Comparison of ENCODE assay signal across 9 mouse cellular contexts in the genomic region with DNA sequence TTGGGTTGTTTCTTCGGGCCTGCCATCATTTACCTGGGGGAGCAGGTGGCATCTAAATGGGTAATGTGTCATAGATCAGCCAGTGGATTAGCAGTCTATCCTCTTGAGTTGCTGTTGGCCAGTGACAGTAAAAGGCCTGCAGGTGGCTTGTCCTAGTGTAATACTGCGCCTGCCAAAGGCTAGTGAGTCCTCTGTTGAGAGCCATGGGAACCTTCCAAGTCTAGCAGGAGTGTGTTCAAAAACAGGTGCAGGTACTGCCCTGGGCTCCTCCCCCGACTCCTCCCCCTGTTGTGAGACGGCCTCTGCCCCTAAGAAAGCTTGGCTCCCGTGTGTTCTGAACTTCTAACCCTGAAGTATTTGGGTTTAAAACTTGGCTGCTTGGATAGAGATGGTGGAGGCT. TPM values are rescaled to one million over a fixed set of nuclear protein-coding genes. Genes with fewer than 3 reads are reported as not detected.
DNase-seq lines count a peak whose midpoint lies in the region; ATAC-seq lines count a peak whose summit lies in the region.
"Had no signal": no experiment of that assay in that cellular context is flagged by ENCODE, and none has a peak within 500 bp of the region (broad histone marks: within the 10 kb centered on the region; RNA-seq: fewer than 3 reads in every experiment).

No protein-coding gene starts in this region.

- peak overlapping the region; percentile 84; the same call in 1 of the 2 replicates for H3K9ac ChIP-seq in heart, embryonic 12.5 days
- peak overlapping the region; percentile 78 for H3K9ac ChIP-seq in intestine, embryonic 15.5 days
- 0 out of 2 replicates have a peak overlapping the region, but pooled peaks have one; percentile 23 for H3K9ac ChIP-seq in lung, embryonic 16.5 days (ENCODE audit: low read length)

- peak overlapping the region; percentile 68 for H3K4me3 ChIP-seq in heart, embryonic 12.5 days
- H3K4me3 ChIP-seq in embryonic facial prominence, embryonic 10.5 days: peak overlapping the region; percentile 90
- H3K4me3 ChIP-seq in intestine, embryonic 15.5 days (replicated peaks): peak overlapping the region; percentile 82
- peak overlapping the region; percentile 88 for H3K4me3 ChIP-seq in lung, embryonic 16.5 days (ENCODE audit: low read length)

- 0 out of 2 replicates have a peak, but pooled peaks cover 3% of the 10 kb centered on the region for H3K9me3 ChIP-seq in heart, embryonic 12.5 days (replicated peaks)
- H3K9me3 ChIP-seq in embryonic facial prominence, embryonic 10.5 days: peaks cover 11% of the 10 kb centered on the region; the same call in 1 of the 2 replicates
- H3K9me3 ChIP-seq in intestine, embryonic 15.5 days: no peaks in the 10 kb centered on the region
- peaks cover 7% of the 10 kb centered on the region for H3K9me3 ChIP-seq in lung, embryonic 16.5 days (ENCODE audit: control insufficient read depth, low read length)

- no peak for ATAC-seq in heart, embryonic 12.5 days (ENCODE audit: insufficient number of reproducible peaks, low FRiP score)
- no peak for ATAC-seq in intestine, embryonic 15.5 days
- ATAC-seq in lung, embryonic 16.5 days (ENCODE audit: low read depth): no peak

- no peaks in the 10 kb centered on the region for H3K27me3 ChIP-seq in heart, embryonic 12.5 days (replicated peaks)
- H3K27me3 ChIP-seq in embryonic facial prominence, embryonic 10.5 days (replicated peaks; ENCODE audit: low read depth, poor library complexity, severe bottlenecking): peaks cover 7% of the 10 kb centered on the region; the same call in 1 of the 2 replicates
- H3K27me3 ChIP-seq in intestine, embryonic 15.5 days (replicated peaks): no peaks in the 10 kb centered on the region
- no peaks in the 10 kb centered on the region for H3K27me3 ChIP-seq in lung, embryonic 16.5 days (ENCODE audit: control insufficient read depth, insufficient read depth, low read depth, low read length)

- peaks cover 38% of the 10 kb centered on the region for H3K4me1 ChIP-seq in heart, embryonic 12.5 days (replicated peaks)
- peaks cover 55% of the 10 kb centered on the region for H3K4me1 ChIP-seq in embryonic facial prominence, embryonic 10.5 days
- H3K4me1 ChIP-seq in intestine, embryonic 15.5 days (replicated peaks): peaks cover 36% of the 10 kb centered on the region
- H3K4me1 ChIP-seq in lung, embryonic 16.5 days (replicated peaks; ENCODE audit: control insufficient read depth, insufficient read depth, low read length): peaks cover 17% of the 10 kb centered on the region

- no peaks in the 10 kb centered on the region for H3K36me3 ChIP-seq in heart, embryonic 12.5 days
- H3K36me3 ChIP-seq in embryonic facial prominence, embryonic 10.5 days (replicated peaks): peaks cover 14% of the 10 kb centered on the region
- no peaks in the 10 kb centered on the region for H3K36me3 ChIP-seq in intestine, embryonic 15.5 days
- H3K36me3 ChIP-seq in lung, embryonic 16.5 days (ENCODE audit: control insufficient read depth, insufficient read depth, low read length): peaks cover 7% of the 10 kb centered on the region
- H3K36me3 ChIP-seq: G1E had no signal

- DNase-seq in heart, adult 9 months (ENCODE audit: low spot score in 2 of 2): no peak
- DNase-seq in embryonic facial prominence, embryonic 10.5 days (ENCODE audit: low spot score): no peak
- no peak for DNase-seq in right cerebral cortex, postnatal 4 days
- DNase-seq in right cerebral cortex, postnatal 25 days: no peak
- DNase-seq in gastrocnemius, adult 8-10 months (ENCODE audit: low spot score in 2 of 2): no peak

- peak overlapping the region; percentile 91 for H3K4me2 ChIP-seq in heart, embryonic 12.5 days
- H3K4me2 ChIP-seq in intestine, embryonic 15.5 days (replicated peaks): peak overlapping the region; percentile 94
- H3K4me2 ChIP-seq in lung, embryonic 16.5 days (ENCODE audit: low read depth, low read length): peak overlapping the region; percentile 93

- H3K27ac ChIP-seq in heart, embryonic 12.5 days (ENCODE audit: poor library complexity, severe bottlenecking): no peak overlapping the region
- peak overlapping the region; percentile 4; the same call in 1 of the 2 replicates for H3K27ac ChIP-seq in embryonic facial prominence, embryonic 10.5 days (replicated peaks)
- no peak overlapping the region for H3K27ac ChIP-seq in intestine, embryonic 15.5 days
- H3K27ac ChIP-seq in lung, embryonic 16.5 days (ENCODE audit: low read length): no peak overlapping the region

- 41% methylated on average over 5 of the region's 5 CpGs for WGBS in heart, embryonic 12.5 days
- WGBS in embryonic facial prominence, embryonic 10.5 days: 17% methylated on average over 5 of the region's 5 CpGs
- 29% methylated on average over 5 of the region's 5 CpGs for WGBS in intestine, embryonic 15.5 days
- WGBS in lung, embryonic 16.5 days: 28% methylated on average over 5 of the region's 5 CpGs

RNA-seq across cellular contexts. Expression of a gene that starts 1.9 kb away (rescaled TPM):
- 16.3 and 16.6 TPM in 2 replicates for polyA plus RNA-seq in heart, embryonic 12.5 days (2016; fragmentation: Nextera tagmentation; extraction: Ambion mirVana)
- 13.6 and 14.8 TPM in 2 replicates for polyA plus RNA-seq in embryonic facial prominence, embryonic 10.5 days (2016; fragmentation: Nextera tagmentation; extraction: Ambion mirVana)
- 9.4 and 10.9 TPM in 2 replicates for polyA plus RNA-seq in intestine, embryonic 15.5 days (2015; fragmentation: Nextera tagmentation; extraction: Ambion mirVana)
- 7.6 TPM in 2 replicates for polyA plus RNA-seq in lung, embryonic 16.5 days (2015; fragmentation: Nextera tagmentation; extraction: Ambion mirVana)
- 10 to 100 TPM; 16.7 to 21.6 (median 20.1) TPM for total RNA-seq in gastrocnemius, adult 8-10 months (2022)

Comparison
In these comparisons a context has a peak if more than half of its experiments do, and no peak if none do; other contexts are left out.
1. H3K9ac ChIP-seq: peak in every context shown above with its lines; median percentile 84 in heart, embryonic 12.5 days; 78 in intestine, embryonic 15.5 days; 23 in lung, embryonic 16.5 days.